Mouse (Mus musculus) liver (tissue): ENCODE results near the gene Olfr295.

Experiments used
- DNase-seq: peaks from one replicate; pipeline ENCODE4 v3.0.0-alpha.2; 2020; ENCODE audit warnings: mixed read lengths

Olfr295 gene

DNA sequence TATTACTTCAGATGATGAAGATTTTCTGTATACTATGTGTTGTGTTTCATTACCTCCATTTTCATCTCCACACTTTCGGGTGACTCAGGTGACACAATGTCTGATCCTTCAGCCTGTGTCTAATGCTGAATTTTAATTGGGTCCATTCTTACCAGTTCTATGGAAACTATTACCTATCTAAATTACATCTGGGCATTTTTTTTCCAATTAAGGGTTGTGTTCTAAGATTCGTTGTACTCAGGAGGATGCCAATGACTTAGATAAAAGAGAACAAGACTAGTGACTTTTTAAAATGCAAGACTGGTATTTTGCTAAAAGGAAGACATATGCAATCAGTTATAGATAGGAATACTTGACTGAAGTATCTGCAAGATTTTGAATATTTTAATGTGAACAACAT lies at the start of gene Olfr295:
TSS of gene Olfr295 (plus strand) at position 301 of the 400 bp plus-strand sequence.
- DNase-seq = no peak

DNA sequence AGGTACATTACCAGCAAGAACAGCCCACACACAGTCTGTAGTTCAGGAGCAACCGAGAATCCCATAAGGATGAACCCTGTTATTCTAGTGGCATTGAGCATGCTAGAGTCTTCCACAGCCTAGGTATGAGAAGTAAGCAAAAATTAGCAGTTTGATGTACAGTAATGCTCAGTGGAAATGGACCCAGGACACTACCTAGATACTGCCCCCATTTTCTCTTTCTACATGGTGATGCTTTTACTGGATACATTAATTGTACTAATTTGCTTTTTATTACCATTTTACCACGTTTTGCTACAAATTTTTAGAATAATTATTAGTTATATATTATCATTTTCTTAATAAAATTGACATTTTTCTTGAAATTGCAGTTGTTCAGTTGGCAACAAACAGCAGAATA lies 32.9 kb downstream of the Olfr295 start, which contains the start of gene Olfr294:
TSS of gene Olfr294 (minus strand) at position 101 of the 400 bp plus-strand sequence.
- DNase-seq = no peak
